Mouse (Mus musculus): Measurements from ENCODE around the gene Ppt1. TPM values are rescaled to one million over a fixed set of nuclear protein-coding genes. Genes with fewer than 3 reads are reported as not detected.

Ppt1 gene
- polyA plus RNA-seq, 1 experiment from 2014 or later = 82.4 TPM

- H3K4me2 ChIP-seq = no peak overlapping the region
- H3K27ac ChIP-seq = peak overlapping the region; percentile 11; the same call in 1 of the 2 replicates
- no peak overlapping the region for H3K9ac ChIP-seq
- H3K36me3 ChIP-seq = no peaks in the 10 kb centered on the region
- no peak for ATAC-seq (replicated peaks; ENCODE audit: low FRiP score)
- 11% methylated on average over 3 of the region's 3 CpGs for WGBS
- H3K27me3 ChIP-seq = no peaks in the 10 kb centered on the region
- H3K4me1 ChIP-seq = peaks cover 12% of the 10 kb centered on the region
- H3K4me3 ChIP-seq (replicated peaks) = no peak overlapping the region
- H3K9me3 ChIP-seq (replicated peaks) = no peaks in the 10 kb centered on the region
Measured at GRCm38 (mm10) chr4:122890881-122891481, 54.9 kb downstream of the Ppt1 start.

- Histone ChIP-seq H3K4me3 (replicated peaks) (no peak overlapping the region), H3K9ac (no peak overlapping the region), H3K4me2 (no peak overlapping the region), H3K27me3 (no peaks in the 10 kb centered on the region), H3K9me3 (replicated peaks) (no peaks in the 10 kb centered on the region), H3K27ac (peak overlapping the region; percentile 11; the same call in 1 of the 2 replicates), H3K36me3 (no peaks in the 10 kb centered on the region), H3K4me1 (peaks cover 12% of the 10 kb centered on the region)
- WGBS = 43% methylated on average over 1 of the region's 1 CpGs
- no peak for ATAC-seq (replicated peaks; ENCODE audit: low FRiP score)
Measured at GRCm38 (mm10) chr4:122891597-122891996, 55.6 kb downstream of the Ppt1 start.

GRCm38 (mm10) chr4:122892157-122892556, 56.1 kb downstream of the Ppt1 start:
- no peaks in the 10 kb centered on the region for H3K27me3 ChIP-seq
- no peaks in the 10 kb centered on the region for H3K36me3 ChIP-seq
- no peak overlapping the region for H3K4me2 ChIP-seq
- WGBS = 67% methylated on average over 5 of the region's 5 CpGs
- no peak overlapping the region for H3K9ac ChIP-seq
- no peak overlapping the region for H3K4me3 ChIP-seq (replicated peaks)
- H3K9me3 ChIP-seq (replicated peaks) = no peaks in the 10 kb centered on the region
- ATAC-seq (replicated peaks; ENCODE audit: low FRiP score) = no peak
- peaks cover 9% of the 10 kb centered on the region for H3K4me1 ChIP-seq
- 0 out of 2 replicates have a peak overlapping the region, but pooled peaks have one; percentile 34 for H3K27ac ChIP-seq

GRCm38 (mm10) chr4:122897750-122898149, 61.7 kb downstream of the Ppt1 start:
- no peaks in the 10 kb centered on the region for H3K36me3 ChIP-seq
- no peak overlapping the region for H3K27ac ChIP-seq
- H3K4me1 ChIP-seq = no peaks in the 10 kb centered on the region
- H3K9ac ChIP-seq = no peak overlapping the region
- H3K4me2 ChIP-seq = no peak overlapping the region
- no peaks in the 10 kb centered on the region for H3K27me3 ChIP-seq
- no peak for ATAC-seq (replicated peaks; ENCODE audit: low FRiP score)
- no peak overlapping the region for H3K4me3 ChIP-seq (replicated peaks)
- WGBS = 86% methylated on average over 4 of the region's 4 CpGs
- no peaks in the 10 kb centered on the region for H3K9me3 ChIP-seq (replicated peaks)

GRCm38 (mm10) chr4:122898313-122898712, 62.3 kb downstream of the Ppt1 start:
- ATAC-seq (replicated peaks; ENCODE audit: low FRiP score) = 0 out of 2 replicates have a peak, but pooled peaks have one; percentile 25
- Histone ChIP-seq H3K36me3 (no peaks in the 10 kb centered on the region), H3K9me3 (replicated peaks) (no peaks in the 10 kb centered on the region), H3K9ac (no peak overlapping the region), H3K4me1 (no peaks in the 10 kb centered on the region), H3K4me3 (replicated peaks) (no peak overlapping the region), H3K4me2 (no peak overlapping the region), H3K27ac (no peak overlapping the region), H3K27me3 (no peaks in the 10 kb centered on the region)
- WGBS = 16% methylated on average over 5 of the region's 5 CpGs

- H3K4me3 ChIP-seq (replicated peaks) = no peak overlapping the region
- no peak overlapping the region for H3K9ac ChIP-seq
- no peaks in the 10 kb centered on the region for H3K27me3 ChIP-seq
- 31% methylated on average over 6 of the region's 6 CpGs for WGBS
- no peak overlapping the region for H3K4me2 ChIP-seq
- no peaks in the 10 kb centered on the region for H3K4me1 ChIP-seq
- no peak for ATAC-seq (replicated peaks; ENCODE audit: low FRiP score)
- no peaks in the 10 kb centered on the region for H3K36me3 ChIP-seq
- H3K9me3 ChIP-seq (replicated peaks) = no peaks in the 10 kb centered on the region
- no peak overlapping the region for H3K27ac ChIP-seq
Measured at GRCm38 (mm10) chr4:122902156-122902555, 66.1 kb downstream of the Ppt1 start.

- H3K27me3 ChIP-seq = no peaks in the 10 kb centered on the region
- WGBS = 87% methylated on average over 3 of the region's 3 CpGs
Measured at GRCm38 (mm10) chr4:122903709-122904108, 67.7 kb downstream of the Ppt1 start.

GRCm38 (mm10) chr4:122905359-122905758, 69.3 kb downstream of the Ppt1 start:
- ATAC-seq (replicated peaks; ENCODE audit: low FRiP score) = no peak
- no peak overlapping the region for H3K4me3 ChIP-seq (replicated peaks)
- H3K36me3 ChIP-seq = no peaks in the 10 kb centered on the region
- H3K4me2 ChIP-seq = no peak overlapping the region
- no peak overlapping the region for H3K9ac ChIP-seq
- no peak overlapping the region for H3K27ac ChIP-seq
- H3K9me3 ChIP-seq (replicated peaks) = no peaks in the 10 kb centered on the region
- no peaks in the 10 kb centered on the region for H3K27me3 ChIP-seq
- 0 out of 2 replicates have a peak, but pooled peaks cover 2% of the 10 kb centered on the region for H3K4me1 ChIP-seq
- WGBS = 77% methylated on average over 10 of the region's 10 CpGs

More at GRCm38 (mm10) chr4:122903709-122904108, 67.7 kb downstream of the Ppt1 start:
- H3K9ac ChIP-seq = no peak overlapping the region
- no peaks in the 10 kb centered on the region for H3K9me3 ChIP-seq (replicated peaks)
- H3K4me2 ChIP-seq = no peak overlapping the region
- no peak overlapping the region for H3K27ac ChIP-seq
- H3K4me1 ChIP-seq = no peaks in the 10 kb centered on the region
- no peak for ATAC-seq (replicated peaks; ENCODE audit: low FRiP score)
- H3K36me3 ChIP-seq = no peaks in the 10 kb centered on the region
- H3K4me3 ChIP-seq (replicated peaks) = no peak overlapping the region

Other genes starting within 250 kb of the Ppt1 start
- not detected in 2 replicates for gene 9530002B09Rik, start 147.0 kb upstream of the Ppt1 start, polyA plus RNA-seq (2015; fragmentation: Nextera tagmentation; extraction: Ambion mirVana)
- gene Cap1, start 49.8 kb downstream of the Ppt1 start, polyA plus RNA-seq (2015; fragmentation: Nextera tagmentation; extraction: Ambion mirVana) = 71.3 and 79.5 TPM in 2 replicates
- gene Mfsd2a, start 124.9 kb downstream of the Ppt1 start, polyA plus RNA-seq (2015; fragmentation: Nextera tagmentation; extraction: Ambion mirVana) = 3.3 and 4.0 TPM in 2 replicates
- 7.8 and 8.1 TPM in 2 replicates for gene Mycl, start 159.4 kb downstream of the Ppt1 start, polyA plus RNA-seq (2015; fragmentation: Nextera tagmentation; extraction: Ambion mirVana)
- 17.8 and 18.7 TPM in 2 replicates for gene Trit1, start 180.4 kb downstream of the Ppt1 start, polyA plus RNA-seq (2015; fragmentation: Nextera tagmentation; extraction: Ambion mirVana)